Mouse (Mus musculus): ENCODE data around the gene Rcbtb2. TPM values are rescaled to one million over a fixed set of nuclear protein-coding genes. Genes with fewer than 3 reads are reported as not detected.
A peak's percentile ranks its signal among the peaks of the same experiment; 100 is the strongest.

The Rcbtb2 gene
- 26.3 and 28.9 TPM in 2 replicates for polyA plus RNA-seq (2012; rRNA removed)

GRCm38 (mm10) chr14:73122923-73123278, at the start of gene Rcbtb2:
Gene Rcbtb2, plus strand, starts transcription at chr14:73123037.
- TF ChIP-seq CTCF (IDR thresholded peaks at IDR 0.05; ENCODE audit: insufficient read depth, low read length) (no peak), POLR2A (IDR thresholded peaks at IDR 0.05; ENCODE audit: borderline replicate concordance, extremely low read depth, low read depth, low read length) (no peak)
- DNase-seq, result no peak
- Histone ChIP-seq H3K4me3 (replicated peaks; ENCODE audit: extremely low read depth, low read depth, low read length) (no peak within 1 kb of the TSS), H3K4me1 (ENCODE audit: control insufficient read depth, insufficient read depth, low read length) (peaks cover 9% of the 10 kb centered on the region)
- WGBS, result 21% methylated on average over 4 of the region's 4 CpGs

- Histone ChIP-seq H3K4me3 (replicated peaks; ENCODE audit: extremely low read depth, low read depth, low read length) (no peak overlapping the region), H3K4me1 (ENCODE audit: control insufficient read depth, insufficient read depth, low read length) (no peaks in the 10 kb centered on the region)
- TF ChIP-seq CTCF (IDR thresholded peaks at IDR 0.05; ENCODE audit: insufficient read depth, low read length), result no peak
- DNase-seq, result no peak
- 84% methylated on average over 2 of the region's 2 CpGs for WGBS
Measured at GRCm38 (mm10) chr14:73083563-73083962, 39.3 kb upstream of the Rcbtb2 start.

GRCm38 (mm10) chr14:73086425-73086824, 36.4 kb upstream of the Rcbtb2 start:
- TF ChIP-seq CTCF (IDR thresholded peaks at IDR 0.05; ENCODE audit: insufficient read depth, low read length) (no peak), POLR2A (IDR thresholded peaks at IDR 0.05; ENCODE audit: borderline replicate concordance, extremely low read depth, low read depth, low read length) (no peak)
- WGBS, result 65% methylated on average over 3 of the region's 3 CpGs
- Histone ChIP-seq H3K4me1 (ENCODE audit: control insufficient read depth, insufficient read depth, low read length) (no peaks in the 10 kb centered on the region), H3K4me3 (replicated peaks; ENCODE audit: extremely low read depth, low read depth, low read length) (no peak overlapping the region)
- DNase-seq, result no peak

- Histone ChIP-seq H3K4me1 (ENCODE audit: control insufficient read depth, insufficient read depth, low read length) (no peaks in the 10 kb centered on the region), H3K4me3 (replicated peaks; ENCODE audit: extremely low read depth, low read depth, low read length) (no peak overlapping the region)
- 68% methylated on average over 5 of the region's 5 CpGs for WGBS
- no peak for DNase-seq
- no peak for TF ChIP-seq POLR2A (IDR thresholded peaks at IDR 0.05; ENCODE audit: borderline replicate concordance, extremely low read depth, low read depth, low read length)
- TF ChIP-seq CTCF (IDR thresholded peaks at IDR 0.05; ENCODE audit: insufficient read depth, low read length), result no peak
Measured at GRCm38 (mm10) chr14:73087247-73087646, 35.6 kb upstream of the Rcbtb2 start.

- no peak for DNase-seq
- Histone ChIP-seq H3K4me1 (ENCODE audit: control insufficient read depth, insufficient read depth, low read length) (no peaks in the 10 kb centered on the region), H3K4me3 (replicated peaks; ENCODE audit: extremely low read depth, low read depth, low read length) (no peak overlapping the region)
- WGBS, result 74% methylated on average over 5 of the region's 5 CpGs
- TF ChIP-seq POLR2A (IDR thresholded peaks at IDR 0.05; ENCODE audit: borderline replicate concordance, extremely low read depth, low read depth, low read length) (no peak), CTCF (IDR thresholded peaks at IDR 0.05; ENCODE audit: insufficient read depth, low read length) (no peak)
Measured at GRCm38 (mm10) chr14:73087746-73088145, 35.1 kb upstream of the Rcbtb2 start.

GRCm38 (mm10) chr14:73088224-73088623, 34.6 kb upstream of the Rcbtb2 start:
- DNase-seq, result no peak
- TF ChIP-seq CTCF (IDR thresholded peaks at IDR 0.05; ENCODE audit: insufficient read depth, low read length) (no peak), POLR2A (IDR thresholded peaks at IDR 0.05; ENCODE audit: borderline replicate concordance, extremely low read depth, low read depth, low read length) (no peak)
- WGBS, result 87% methylated on average over 1 of the region's 1 CpGs
- Histone ChIP-seq H3K4me1 (ENCODE audit: control insufficient read depth, insufficient read depth, low read length) (no peaks in the 10 kb centered on the region), H3K4me3 (replicated peaks; ENCODE audit: extremely low read depth, low read depth, low read length) (no peak overlapping the region)

GRCm38 (mm10) chr14:73092871-73093270, 30.0 kb upstream of the Rcbtb2 start:
- Histone ChIP-seq H3K4me3 (replicated peaks; ENCODE audit: extremely low read depth, low read depth, low read length) (no peak overlapping the region), H3K4me1 (ENCODE audit: control insufficient read depth, insufficient read depth, low read length) (no peaks in the 10 kb centered on the region)
- no peak for TF ChIP-seq CTCF (IDR thresholded peaks at IDR 0.05; ENCODE audit: insufficient read depth, low read length)
- TF ChIP-seq POLR2A (IDR thresholded peaks at IDR 0.05; ENCODE audit: borderline replicate concordance, extremely low read depth, low read depth, low read length), result no peak
- DNase-seq, result no peak
- WGBS, result 75% methylated on average over 3 of the region's 3 CpGs

- TF ChIP-seq POLR2A (IDR thresholded peaks at IDR 0.05; ENCODE audit: borderline replicate concordance, extremely low read depth, low read depth, low read length) (no peak), CTCF (IDR thresholded peaks at IDR 0.05; ENCODE audit: insufficient read depth, low read length) (no peak)
- Histone ChIP-seq H3K4me3 (replicated peaks; ENCODE audit: extremely low read depth, low read depth, low read length) (no peak overlapping the region), H3K4me1 (ENCODE audit: control insufficient read depth, insufficient read depth, low read length) (no peaks in the 10 kb centered on the region)
- 39% methylated on average over 13 of the region's 13 CpGs for WGBS
- DNase-seq, result no peak
Measured at GRCm38 (mm10) chr14:73094802-73095550, 27.9 kb upstream of the Rcbtb2 start.

GRCm38 (mm10) chr14:73098677-73099387, 24.0 kb upstream of the Rcbtb2 start:
- TF ChIP-seq POLR2A (IDR thresholded peaks at IDR 0.05; ENCODE audit: borderline replicate concordance, extremely low read depth, low read depth, low read length) (no peak), CTCF (IDR thresholded peaks at IDR 0.05; ENCODE audit: insufficient read depth, low read length) (peak; percentile 81)
- 37% methylated on average over 10 of the region's 10 CpGs for WGBS
- Histone ChIP-seq H3K4me3 (replicated peaks; ENCODE audit: extremely low read depth, low read depth, low read length) (no peak overlapping the region), H3K4me1 (ENCODE audit: control insufficient read depth, insufficient read depth, low read length) (no peaks in the 10 kb centered on the region)
- no peak for DNase-seq
